Comparison of ENCODE assay signal across 15 mouse cellular contexts in genomic region chr5:144870782-144871181, GRCm38 (mm10).
DNase-seq lines count a peak whose midpoint lies in the region; ATAC-seq and TF ChIP-seq lines count a peak whose summit lies in the region.
"Had no signal": no experiment of that assay in that cellular context is flagged by ENCODE, and none has a peak within 500 bp of the region (broad histone marks: within the 10 kb centered on the region; RNA-seq: fewer than 3 reads in every experiment).

No protein-coding gene starts in this region.

- no peak for TF ChIP-seq CTCF in gastrocnemius, adult 2 months (IDR thresholded peaks at IDR 0.05)
- TF ChIP-seq CTCF in intestine, postnatal 0 days (IDR thresholded peaks at IDR 0.05; ENCODE audit: low read depth) = no peak

- intact Hi-C loops in gastrocnemius, adult 2 months (cut with DNase I) = no loop called here

- no peak for ATAC-seq in intestine, embryonic 16.5 days
- ATAC-seq in intestine, postnatal 0 days = no peak
- ATAC-seq in neural tube, embryonic 15.5 days (ENCODE audit: low FRiP score) = no peak
- no peak for ATAC-seq in liver, embryonic 12.5 days
- ATAC-seq: forebrain, embryonic 14.5 days had no signal

- H3K9me3 ChIP-seq in intestine, embryonic 16.5 days (ENCODE audit: control insufficient read depth, low read length) = no peaks in the 10 kb centered on the region
- H3K9me3 ChIP-seq in intestine, postnatal 0 days (ENCODE audit: control insufficient read depth) = no peaks in the 10 kb centered on the region
- no peaks in the 10 kb centered on the region for H3K9me3 ChIP-seq in neural tube, embryonic 15.5 days (replicated peaks)
- H3K9me3 ChIP-seq in liver, embryonic 12.5 days (replicated peaks) = no peaks in the 10 kb centered on the region
- H3K9me3 ChIP-seq: midbrain, embryonic 12.5 days; stomach, embryonic 15.5 days had no signal

- 0 out of 2 replicates have a peak overlapping the region, but pooled peaks have one; percentile 12 for H3K27ac ChIP-seq in gastrocnemius, adult 2 months
- 0 out of 2 replicates have a peak overlapping the region, but pooled peaks have one; percentile 15 for H3K27ac ChIP-seq in intestine, embryonic 16.5 days (ENCODE audit: low read length)
- no peak overlapping the region for H3K27ac ChIP-seq in intestine, postnatal 0 days (ENCODE audit: low read depth, low read length)
- 0 out of 2 replicates have a peak overlapping the region, but pooled peaks have one; percentile 7 for H3K27ac ChIP-seq in neural tube, embryonic 15.5 days (replicated peaks)
- no peak overlapping the region for H3K27ac ChIP-seq in liver, embryonic 12.5 days
- H3K27ac ChIP-seq: liver, embryonic 14.5 days; midbrain, embryonic 12.5 days; stomach, embryonic 15.5 days had no signal

- DNase-seq in gastrocnemius, adult 2 months = no peak
- no peak for DNase-seq in gastrocnemius, postnatal 10 days
- DNase-seq in neural tube, embryonic 10.5 days (ENCODE audit: extremely low spot score, low spot score) = no peak
- DNase-seq in mesoderm, embryonic 11.5 days (ENCODE audit: low read depth, low spot score) = peak; percentile 20
- DNase-seq: cerebellum, adult 11 months; cerebellum, postnatal 36 days; right cerebral cortex, adult 18-20 months had no signal

- no peaks in the 10 kb centered on the region for H3K4me1 ChIP-seq in intestine, embryonic 16.5 days (ENCODE audit: control insufficient read depth, insufficient read depth, low read length)
- H3K4me1 ChIP-seq in intestine, postnatal 0 days (replicated peaks; ENCODE audit: control insufficient read depth, insufficient read depth, low read length) = no peaks in the 10 kb centered on the region
- no peaks in the 10 kb centered on the region for H3K4me1 ChIP-seq in neural tube, embryonic 15.5 days
- H3K4me1 ChIP-seq in liver, embryonic 12.5 days = peaks cover 16% of the 10 kb centered on the region; the same call in 1 of the 2 replicates
- H3K4me1 ChIP-seq: midbrain, embryonic 12.5 days; stomach, embryonic 15.5 days had no signal

- H3K9ac ChIP-seq in intestine, embryonic 16.5 days (ENCODE audit: low read depth, low read length) = no peak overlapping the region
- no peak overlapping the region for H3K9ac ChIP-seq in intestine, postnatal 0 days (ENCODE audit: low read depth, low read length)
- H3K9ac ChIP-seq in neural tube, embryonic 15.5 days (replicated peaks) = no peak overlapping the region
- H3K9ac ChIP-seq in liver, embryonic 12.5 days = no peak overlapping the region
- H3K9ac ChIP-seq: liver, embryonic 14.5 days; midbrain, embryonic 12.5 days; stomach, embryonic 15.5 days had no signal

- H3K4me3 ChIP-seq in gastrocnemius, adult 2 months = no peak overlapping the region
- H3K4me3 ChIP-seq in intestine, embryonic 16.5 days (ENCODE audit: low read length) = no peak overlapping the region
- H3K4me3 ChIP-seq in intestine, postnatal 0 days (ENCODE audit: low read depth, low read length) = no peak overlapping the region
- H3K4me3 ChIP-seq in neural tube, embryonic 15.5 days (replicated peaks) = no peak overlapping the region
- no peak overlapping the region for H3K4me3 ChIP-seq in liver, embryonic 12.5 days
- H3K4me3 ChIP-seq: midbrain, embryonic 12.5 days; stomach, embryonic 15.5 days had no signal

- H3K4me2 ChIP-seq in intestine, embryonic 16.5 days (ENCODE audit: low read depth, low read length) = no peak overlapping the region
- no peak overlapping the region for H3K4me2 ChIP-seq in intestine, postnatal 0 days (replicated peaks; ENCODE audit: low read depth)
- H3K4me2 ChIP-seq in neural tube, embryonic 15.5 days = no peak overlapping the region
- no peak overlapping the region for H3K4me2 ChIP-seq in liver, embryonic 12.5 days
- H3K4me2 ChIP-seq: midbrain, embryonic 12.5 days; stomach, embryonic 15.5 days had no signal

- H3K36me3 ChIP-seq in intestine, embryonic 16.5 days (ENCODE audit: control insufficient read depth, insufficient read depth, low read length) = no peaks in the 10 kb centered on the region
- H3K36me3 ChIP-seq in intestine, postnatal 0 days (ENCODE audit: control insufficient read depth, insufficient read depth) = no peaks in the 10 kb centered on the region
- H3K36me3 ChIP-seq in neural tube, embryonic 15.5 days = no peaks in the 10 kb centered on the region
- H3K36me3 ChIP-seq in liver, embryonic 12.5 days = no peaks in the 10 kb centered on the region
- H3K36me3 ChIP-seq: midbrain, embryonic 12.5 days; stomach, embryonic 15.5 days had no signal

- 74% methylated on average over 7 of the region's 7 CpGs for WGBS in intestine, embryonic 16.5 days
- WGBS in intestine, postnatal 0 days = 78% methylated on average over 7 of the region's 7 CpGs
- WGBS in neural tube, embryonic 15.5 days = 82% methylated on average over 7 of the region's 7 CpGs
- WGBS in liver, embryonic 12.5 days (ENCODE audit: insufficient replicate concordance) = 39% methylated on average over 7 of the region's 7 CpGs

- H3K27me3 ChIP-seq in intestine, embryonic 16.5 days (replicated peaks; ENCODE audit: control insufficient read depth, insufficient read depth, low read length) = no peaks in the 10 kb centered on the region
- H3K27me3 ChIP-seq in intestine, postnatal 0 days (replicated peaks; ENCODE audit: control insufficient read depth, insufficient read depth, low read length) = no peaks in the 10 kb centered on the region
- no peaks in the 10 kb centered on the region for H3K27me3 ChIP-seq in neural tube, embryonic 15.5 days (replicated peaks)
- no peaks in the 10 kb centered on the region for H3K27me3 ChIP-seq in liver, embryonic 12.5 days (replicated peaks)
- H3K27me3 ChIP-seq: midbrain, embryonic 12.5 days; stomach, embryonic 15.5 days had no signal

Comparison
In these comparisons a context has a peak if more than half of its experiments do, and no peak if none do; other contexts are left out.
1. H3K27ac ChIP-seq: peak in gastrocnemius, adult 2 months (single experiment), intestine, embryonic 16.5 days (single experiment) and neural tube, embryonic 15.5 days (single experiment); none in intestine, postnatal 0 days (single experiment) and liver, embryonic 12.5 days (single experiment).